Mouse (Mus musculus) limb, embryonic 11.5 days (tissue): ENCODE data around the gene Fam189a1. TPM values are rescaled to one million over a fixed set of nuclear protein-coding genes. Genes with fewer than 3 reads are reported as not detected.

Experiments
- ATAC-seq: fragments of 200-750 bp; cut with Nextera tagmentation; 2 replicates; pipeline ENCODE4 v1.8.0; 2017; ENCODE audit warnings: low read depth; ENCODE audit not compliant: insufficient number of reproducible peaks, low FRiP score, low TSS enrichment
- DNase-seq: peaks from one replicate; pipeline ENCODE4 v3.0.0-alpha.2; 2015; ENCODE audit warnings: low spot score
- H3K27ac ChIP-seq: fragments of 300-500 bp; sonication (generic); replicated peaks from 2 replicates; pipeline ENCODE4 v1.5.1; 2014; ENCODE audit warnings: low read depth, mild to moderate bottlenecking, low read length
- H3K27me3 ChIP-seq: fragments of 300-500 bp; sonication (generic); 2 replicates; pipeline ENCODE4 v1.6.1; 2014; ENCODE audit warnings: mild to moderate bottlenecking, low read length, mixed read lengths; ENCODE audit not compliant: control insufficient read depth, insufficient read depth
- H3K36me3 ChIP-seq: fragments of 300-500 bp; sonication (generic); 2 replicates; pipeline ENCODE4 v1.6.1; 2014; ENCODE audit warnings: mild to moderate bottlenecking, low read length, moderate library complexity, mixed read lengths; ENCODE audit not compliant: control insufficient read depth, insufficient read depth
- H3K4me1 ChIP-seq: fragments of 300-500 bp; sonication (generic); 2 replicates; pipeline ENCODE4 v1.6.1; 2014; ENCODE audit warnings: low read length, mixed read lengths; ENCODE audit not compliant: control insufficient read depth, insufficient read depth
- H3K4me2 ChIP-seq: fragments of 300-500 bp; sonication (generic); 2 replicates; pipeline ENCODE4 v1.6.1; 2014; ENCODE audit warnings: low read depth, mild to moderate bottlenecking, moderate library complexity; ENCODE audit not compliant: severe bottlenecking
- H3K4me3 ChIP-seq: fragments of 300-500 bp; sonication (generic); 2 replicates; pipeline ENCODE4 v1.5.1; 2014; ENCODE audit warnings: low read depth, low read length
- H3K9ac ChIP-seq: fragments of 300-500 bp; sonication (generic); 2 replicates; pipeline ENCODE4 v1.6.1; 2014; ENCODE audit warnings: mild to moderate bottlenecking, low read length
- H3K9me3 ChIP-seq: fragments of 300-500 bp; sonication (generic); 2 replicates; pipeline ENCODE4 v1.6.1; 2016; ENCODE audit warnings: low read length; ENCODE audit not compliant: control insufficient read depth
- WGBS: fragments of 180-500 bp; shearing (Covaris S2); extraction: QIAGEN DNeasy Blood & Tissue Kit; methylation state at CpG from one replicate; pipeline ENCODE4 v1.1.7; 2014; 5-methylcytosine and 5-hydroxymethylcytosine counted together
- polyA plus RNA-seq: library from polyadenylated mRNA; unstranded; fragments of >200 nt; fragmentation: Nextera tagmentation; extraction: Ambion mirVana; gene quantifications from 2 replicates; pipeline ENCODE4 v1.2.1, GENCODE M21; 2014

Fam189a1 gene
- polyA plus RNA-seq, 1 experiment from 2014 or later: 0.35 TPM

GRCm38 (mm10) chr7:65115366-65115765, 41.0 kb downstream of the Fam189a1 start:
- H3K27me3 ChIP-seq: no peaks in the 10 kb centered on the region
- no peak overlapping the region for H3K4me3 ChIP-seq
- WGBS: 79% methylated on average over 3 of the region's 3 CpGs
- no peak for DNase-seq
- no peaks in the 10 kb centered on the region for H3K9me3 ChIP-seq
- H3K36me3 ChIP-seq: no peaks in the 10 kb centered on the region
- no peak overlapping the region for H3K27ac ChIP-seq
- no peaks in the 10 kb centered on the region for H3K4me1 ChIP-seq
- no peak overlapping the region for H3K4me2 ChIP-seq
- no peak for ATAC-seq
- H3K9ac ChIP-seq: no peak overlapping the region

- ATAC-seq (no peak), DNase-seq (no peak)
- H3K4me1 ChIP-seq: no peaks in the 10 kb centered on the region
- H3K27ac ChIP-seq: no peak overlapping the region
- WGBS: 90% methylated on average over 9 of the region's 9 CpGs
- H3K27me3 ChIP-seq: no peaks in the 10 kb centered on the region
- no peak overlapping the region for H3K4me2 ChIP-seq
- H3K9me3 ChIP-seq: no peaks in the 10 kb centered on the region
- H3K36me3 ChIP-seq: no peaks in the 10 kb centered on the region
- no peak overlapping the region for H3K9ac ChIP-seq
- H3K4me3 ChIP-seq: no peak overlapping the region
Observed at GRCm38 (mm10) chr7:65111664-65112063, 44.7 kb downstream of the Fam189a1 start.

- DNase-seq: no peak
- no peaks in the 10 kb centered on the region for H3K27me3 ChIP-seq
- no peak overlapping the region for H3K4me2 ChIP-seq
- WGBS: 89% methylated on average over 3 of the region's 3 CpGs
- ATAC-seq: no peak
- H3K4me1 ChIP-seq: no peaks in the 10 kb centered on the region
- no peaks in the 10 kb centered on the region for H3K9me3 ChIP-seq
- no peak overlapping the region for H3K4me3 ChIP-seq
- no peaks in the 10 kb centered on the region for H3K36me3 ChIP-seq
- no peak overlapping the region for H3K27ac ChIP-seq
- H3K9ac ChIP-seq: no peak overlapping the region
Observed at GRCm38 (mm10) chr7:65105566-65105965, 50.8 kb downstream of the Fam189a1 start.

- no peak overlapping the region for H3K4me2 ChIP-seq
- ATAC-seq (no peak), DNase-seq (no peak)
- no peaks in the 10 kb centered on the region for H3K9me3 ChIP-seq
- no peaks in the 10 kb centered on the region for H3K36me3 ChIP-seq
- no peaks in the 10 kb centered on the region for H3K4me1 ChIP-seq
- 85% methylated on average over 4 of the region's 4 CpGs for WGBS
- no peak overlapping the region for H3K27ac ChIP-seq
- no peak overlapping the region for H3K9ac ChIP-seq
- no peak overlapping the region for H3K4me3 ChIP-seq
- H3K27me3 ChIP-seq: no peaks in the 10 kb centered on the region
Observed at GRCm38 (mm10) chr7:65105097-65105467, 51.3 kb downstream of the Fam189a1 start.

- DNase-seq (no peak), ATAC-seq (no peak)
- H3K9ac ChIP-seq: no peak overlapping the region
- 86% methylated on average over 17 of the region's 17 CpGs for WGBS
- H3K27ac ChIP-seq: no peak overlapping the region
- no peak overlapping the region for H3K4me3 ChIP-seq
- H3K9me3 ChIP-seq: no peaks in the 10 kb centered on the region
- H3K4me2 ChIP-seq: no peak overlapping the region
- H3K36me3 ChIP-seq: no peaks in the 10 kb centered on the region
- no peaks in the 10 kb centered on the region for H3K4me1 ChIP-seq
- H3K27me3 ChIP-seq: no peaks in the 10 kb centered on the region
Observed at GRCm38 (mm10) chr7:65104207-65105096, 51.9 kb downstream of the Fam189a1 start.

GRCm38 (mm10) chr7:65101661-65102060, 54.7 kb downstream of the Fam189a1 start:
- Histone ChIP-seq H3K36me3 (no peaks in the 10 kb centered on the region), H3K27ac (no peak overlapping the region), H3K4me1 (no peaks in the 10 kb centered on the region), H3K9ac (no peak overlapping the region), H3K4me2 (no peak overlapping the region), H3K27me3 (no peaks in the 10 kb centered on the region), H3K9me3 (no peaks in the 10 kb centered on the region), H3K4me3 (no peak overlapping the region)
- ATAC-seq (no peak), DNase-seq (no peak)
- 96% methylated on average over 2 of the region's 2 CpGs for WGBS

- H3K36me3 ChIP-seq: no peaks in the 10 kb centered on the region
- H3K4me3 ChIP-seq: no peak overlapping the region
- H3K4me1 ChIP-seq: no peaks in the 10 kb centered on the region
- no peak overlapping the region for H3K27ac ChIP-seq
- H3K4me2 ChIP-seq: no peak overlapping the region
- 91% methylated on average over 14 of the region's 14 CpGs for WGBS
- no peaks in the 10 kb centered on the region for H3K9me3 ChIP-seq
- no peak overlapping the region for H3K9ac ChIP-seq
- no peak for DNase-seq
- no peaks in the 10 kb centered on the region for H3K27me3 ChIP-seq
- no peak for ATAC-seq
Observed at GRCm38 (mm10) chr7:65097708-65098107, 58.7 kb downstream of the Fam189a1 start.

GRCm38 (mm10) chr7:65095631-65096107, 60.7 kb downstream of the Fam189a1 start:
- 66% methylated on average over 5 of the region's 5 CpGs for WGBS
- no peak for ATAC-seq
- Histone ChIP-seq H3K27me3 (no peaks in the 10 kb centered on the region), H3K9ac (no peak overlapping the region), H3K4me1 (no peaks in the 10 kb centered on the region), H3K9me3 (no peaks in the 10 kb centered on the region), H3K36me3 (no peaks in the 10 kb centered on the region), H3K4me2 (no peak overlapping the region), H3K4me3 (no peak overlapping the region), H3K27ac (no peak overlapping the region)
- DNase-seq: no peak
